8 mouse cellular contexts compared by ENCODE assay signal in genomic region chr14:57526050-57526623, GRCm38 (mm10). TPM values are rescaled to one million over a fixed set of nuclear protein-coding genes. Genes with fewer than 3 reads are reported as not detected.
A peak's percentile ranks its signal among the peaks of the same experiment; 100 is the strongest.
DNase-seq lines count a peak whose midpoint lies in the region; ATAC-seq and TF ChIP-seq lines count a peak whose summit lies in the region.

No protein-coding gene starts in this region.

- H3K27ac ChIP-seq in lung, embryonic 15.5 days: no peak overlapping the region
- no peak overlapping the region for H3K27ac ChIP-seq in embryonic facial prominence, embryonic 15.5 days (replicated peaks)
- no peak overlapping the region for H3K27ac ChIP-seq in limb, embryonic 12.5 days
- no peak overlapping the region for H3K27ac ChIP-seq in olfactory bulb, adult 2 months (ENCODE audit: insufficient read depth, low read depth, low read length)

- H3K4me2 ChIP-seq in lung, embryonic 15.5 days: peak overlapping the region; percentile 95
- peak overlapping the region; percentile 93 for H3K4me2 ChIP-seq in embryonic facial prominence, embryonic 15.5 days (replicated peaks)
- peak overlapping the region; percentile 76 for H3K4me2 ChIP-seq in limb, embryonic 12.5 days

- no peaks in the 10 kb centered on the region for H3K36me3 ChIP-seq in lung, embryonic 15.5 days
- H3K36me3 ChIP-seq in embryonic facial prominence, embryonic 15.5 days: no peaks in the 10 kb centered on the region
- H3K36me3 ChIP-seq in limb, embryonic 12.5 days: no peaks in the 10 kb centered on the region

- ATAC-seq in lung, embryonic 15.5 days (ENCODE audit: borderline replicate concordance, extremely low read depth, low FRiP score, low TSS enrichment): peak; percentile 17
- ATAC-seq in embryonic facial prominence, embryonic 15.5 days (ENCODE audit: insufficient number of reproducible peaks, low FRiP score, low TSS enrichment, low read depth): no peak
- ATAC-seq in limb, embryonic 12.5 days (ENCODE audit: insufficient number of reproducible peaks, insufficient read depth, low FRiP score, low TSS enrichment, low read depth): peak; percentile 30; the same call in 1 of the 2 replicates
- no peak for ATAC-seq in inflammation-experienced regulatory T-cells, adult 6 months

- H3K9me3 ChIP-seq in lung, embryonic 15.5 days: no peaks in the 10 kb centered on the region
- no peaks in the 10 kb centered on the region for H3K9me3 ChIP-seq in embryonic facial prominence, embryonic 15.5 days (replicated peaks)
- no peaks in the 10 kb centered on the region for H3K9me3 ChIP-seq in limb, embryonic 12.5 days

- TF ChIP-seq CTCF in olfactory bulb, adult 2 months (IDR thresholded peaks at IDR 0.05; ENCODE audit: insufficient read depth, low read depth, low read length): no peak

- no peak for DNase-seq in lung, postnatal 25 days (ENCODE audit: low spot score)
- DNase-seq in layer of hippocampus, adult 9-10 months (ENCODE audit: low spot score): no peak
- no peak for DNase-seq in kidney, adult 11 months

- 47% methylated on average over 10 of the region's 10 CpGs for WGBS in lung, embryonic 15.5 days
- 54% methylated on average over 10 of the region's 10 CpGs for WGBS in embryonic facial prominence, embryonic 15.5 days
- WGBS in limb, embryonic 12.5 days: 52% methylated on average over 10 of the region's 10 CpGs
- 47% methylated on average over 10 of the region's 10 CpGs for whole genome bisulfite sequencing in olfactory bulb, adult 2 months

- no peak overlapping the region for H3K9ac ChIP-seq in lung, embryonic 15.5 days
- H3K9ac ChIP-seq in embryonic facial prominence, embryonic 15.5 days: no peak overlapping the region
- no peak overlapping the region for H3K9ac ChIP-seq in limb, embryonic 12.5 days (replicated peaks)

- H3K4me3 ChIP-seq in lung, embryonic 15.5 days: peak overlapping the region; percentile 79
- H3K4me3 ChIP-seq in embryonic facial prominence, embryonic 15.5 days (replicated peaks): peak overlapping the region; percentile 75
- H3K4me3 ChIP-seq in limb, embryonic 12.5 days (replicated peaks): peak overlapping the region; percentile 79
- peak overlapping the region; percentile 97 for H3K4me3 ChIP-seq in olfactory bulb, adult 2 months (ENCODE audit: insufficient read depth, low read depth, low read length)

- H3K4me1 ChIP-seq in lung, embryonic 15.5 days: peaks cover 6% of the 10 kb centered on the region; the same call in 1 of the 2 replicates
- H3K4me1 ChIP-seq in embryonic facial prominence, embryonic 15.5 days: peaks cover 11% of the 10 kb centered on the region; the same call in 1 of the 2 replicates
- H3K4me1 ChIP-seq in limb, embryonic 12.5 days (replicated peaks): peaks cover 12% of the 10 kb centered on the region
- H3K4me1 ChIP-seq in olfactory bulb, adult 2 months (ENCODE audit: control insufficient read depth, insufficient read depth, low read length): peaks cover 25% of the 10 kb centered on the region

- H3K27me3 ChIP-seq in lung, embryonic 15.5 days: no peaks in the 10 kb centered on the region
- no peaks in the 10 kb centered on the region for H3K27me3 ChIP-seq in embryonic facial prominence, embryonic 15.5 days
- H3K27me3 ChIP-seq in limb, embryonic 12.5 days: peaks cover 14% of the 10 kb centered on the region; the same call in 1 of the 2 replicates

- no peak for TF ChIP-seq POLR2A in olfactory bulb, adult 2 months (IDR thresholded peaks at IDR 0.05; ENCODE audit: insufficient read depth, low read depth, low read length)

RNA-seq across cellular contexts. Expression of gene Il17d, which starts 1.6 kb away (rescaled TPM):
- 5.2 and 6.1 TPM in 2 replicates for polyA plus RNA-seq in lung, embryonic 15.5 days (2015; fragmentation: Nextera tagmentation; extraction: Ambion mirVana)
- polyA plus RNA-seq in embryonic facial prominence, embryonic 15.5 days (2015; fragmentation: Nextera tagmentation; extraction: Ambion mirVana): 5.9 and 8.1 TPM in 2 replicates
- 3.5 and 4.8 TPM in 2 replicates for polyA plus RNA-seq in limb, embryonic 12.5 days (2016; fragmentation: Nextera tagmentation; extraction: Ambion mirVana)
- not detected in 2 replicates for polyA plus RNA-seq in olfactory bulb, adult 2 months (2012; ENCODE audit: insufficient read depth, insufficient read length, low replicate concordance, missing spikeins)
- polyA plus RNA-seq in inflammation-experienced regulatory T-cells, adult 6 months (2017; shearing (Covaris generic)): not detected

RNA-seq across cellular contexts. Expression of gene Eef1akmt1, which starts 45.3 kb away (rescaled TPM):
- 106 and 108 TPM in 2 replicates for polyA plus RNA-seq in lung, embryonic 15.5 days (2015; fragmentation: Nextera tagmentation; extraction: Ambion mirVana)
- polyA plus RNA-seq in embryonic facial prominence, embryonic 15.5 days (2015; fragmentation: Nextera tagmentation; extraction: Ambion mirVana): 85.9 and 90.2 TPM in 2 replicates
- 100 and 110 TPM in 2 replicates for polyA plus RNA-seq in limb, embryonic 12.5 days (2016; fragmentation: Nextera tagmentation; extraction: Ambion mirVana)
- polyA plus RNA-seq in olfactory bulb, adult 2 months (2012; ENCODE audit: insufficient read depth, insufficient read length, low replicate concordance, missing spikeins): not detected in 2 replicates
- 100 to 1,000 TPM in 2 of 3 experiments, 10 to 100 TPM in 1; 90.1 to 134 (median 126) TPM for polyA plus RNA-seq in inflammation-experienced regulatory T-cells, adult 6 months (2017; shearing (Covaris generic))

Comparison
In these comparisons a context has a peak if more than half of its experiments do, and no peak if none do; other contexts are left out.
1. ATAC-seq: peak in lung, embryonic 15.5 days (single experiment) and limb, embryonic 12.5 days (single experiment); none in embryonic facial prominence, embryonic 15.5 days (single experiment) and inflammation-experienced regulatory T-cells, adult 6 months (single experiment).
2. RNA of gene Eef1akmt1, which starts 45.3 kb away (polyA plus RNA-seq): 90.1 to 134 TPM in inflammation-experienced regulatory T-cells, adult 6 months, 106 to 108 TPM in lung, embryonic 15.5 days, 100 to 110 TPM in limb, embryonic 12.5 days and 85.9 to 90.2 TPM in embryonic facial prominence, embryonic 15.5 days; not detected in olfactory bulb, adult 2 months; every median in the first group is over 10 times any median in the second.
3. Peak in every context shown above with its lines, with median percentiles within 50 percentile points of each other: H3K4me2 ChIP-seq and H3K4me3 ChIP-seq.